Mouse (Mus musculus): ENCODE results near the gene Dock10.
"Not testable (repeated sequence)": the region's sequence is repeated elsewhere in the genome, so short reads cannot be mapped to it uniquely, and the experiment has no call there.

The Dock10 gene

GRCm38 (mm10) chr1:80757977-80758797 is at the start of gene Dock10:
TSS of gene Dock10 (minus strand) at chr1:80758527.
- DNase-seq = peak; percentile 48 to 55

DNA sequence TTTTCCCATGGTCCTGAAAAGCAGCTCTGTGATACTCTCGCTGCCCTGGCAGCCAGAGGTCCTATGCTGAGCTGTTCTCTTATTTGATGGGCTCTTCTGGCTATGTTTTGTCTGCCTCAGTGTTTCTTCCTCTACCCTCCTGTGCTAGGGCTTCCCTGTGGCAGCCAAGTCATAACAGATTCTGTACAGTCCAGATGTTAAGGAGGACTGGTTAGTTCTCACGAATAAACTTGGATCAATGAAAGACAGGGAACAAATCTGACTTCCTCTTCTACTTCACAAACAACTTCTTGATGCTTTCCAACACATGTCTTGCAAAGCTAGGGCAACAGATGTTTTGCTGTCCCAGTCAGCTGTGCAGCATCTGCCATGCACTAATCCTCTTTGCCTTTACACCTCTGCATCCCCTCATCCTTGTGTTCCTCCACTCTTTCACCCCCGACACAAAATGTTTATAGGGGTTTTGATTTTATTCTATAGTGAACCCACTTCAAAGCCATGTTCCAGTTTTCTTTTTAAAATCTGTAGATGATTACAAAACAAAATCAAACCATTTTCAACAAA is 48.6 kb upstream of the Dock10 start:
- no peak for DNase-seq

DNA sequence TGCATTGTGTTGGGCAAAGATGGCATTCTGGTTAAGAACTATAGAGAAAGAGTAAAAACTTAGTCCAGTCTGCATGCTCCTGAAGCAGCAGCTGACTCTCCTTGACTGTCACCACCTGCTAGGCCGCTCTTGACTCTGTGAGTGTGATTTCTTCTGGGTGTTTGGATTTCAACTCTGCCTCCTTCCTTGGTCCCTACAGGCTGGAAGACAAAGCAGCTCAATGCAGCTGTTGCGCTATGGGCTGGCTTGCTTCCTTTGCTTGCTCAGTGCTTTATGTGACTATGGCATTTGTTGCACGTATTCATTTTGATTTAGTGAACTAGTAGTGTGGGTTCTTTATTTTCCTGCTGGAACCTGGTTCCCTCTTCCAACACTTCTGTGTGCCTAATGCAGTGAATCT is 43.7 kb upstream of the Dock10 start:
- no peak for DNase-seq

DNA sequence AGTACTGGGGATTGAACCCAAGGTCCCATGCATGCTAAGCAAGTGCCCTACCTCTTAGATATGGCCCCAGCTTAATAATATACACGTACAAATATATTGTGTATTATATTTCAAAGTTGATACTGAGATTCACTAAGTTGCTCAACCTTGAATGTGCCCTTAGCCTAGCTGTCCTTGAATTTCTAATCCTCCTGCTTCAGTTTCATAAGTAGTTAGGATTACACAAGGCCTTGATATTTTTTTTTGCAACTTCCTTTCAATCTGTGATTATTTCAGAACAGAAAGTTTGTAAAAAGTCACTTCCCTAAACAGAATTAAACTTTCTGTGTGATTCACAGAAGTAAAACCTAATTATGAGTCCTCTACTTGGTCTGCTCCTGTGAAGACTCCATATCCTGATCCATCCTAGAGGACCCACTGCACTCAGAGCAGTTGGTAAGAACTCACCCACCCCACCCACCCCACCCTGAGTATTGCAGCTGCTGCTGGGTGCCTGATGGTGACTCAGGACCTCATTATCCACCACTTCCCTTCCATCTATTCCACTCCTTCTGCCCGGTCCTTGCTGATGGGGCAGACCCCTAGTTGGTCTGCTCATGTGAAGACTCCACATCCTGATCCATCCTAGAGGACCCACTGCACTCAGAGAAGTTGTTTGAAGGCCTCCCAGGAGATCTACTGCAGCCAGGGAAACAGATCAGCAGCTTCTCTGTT is 26.9 kb upstream of the Dock10 start:
- no peak for DNase-seq

GRCm38 (mm10) chr1:80784155-80784554 is 25.8 kb upstream of the Dock10 start:
- DNase-seq = no peak

DNA sequence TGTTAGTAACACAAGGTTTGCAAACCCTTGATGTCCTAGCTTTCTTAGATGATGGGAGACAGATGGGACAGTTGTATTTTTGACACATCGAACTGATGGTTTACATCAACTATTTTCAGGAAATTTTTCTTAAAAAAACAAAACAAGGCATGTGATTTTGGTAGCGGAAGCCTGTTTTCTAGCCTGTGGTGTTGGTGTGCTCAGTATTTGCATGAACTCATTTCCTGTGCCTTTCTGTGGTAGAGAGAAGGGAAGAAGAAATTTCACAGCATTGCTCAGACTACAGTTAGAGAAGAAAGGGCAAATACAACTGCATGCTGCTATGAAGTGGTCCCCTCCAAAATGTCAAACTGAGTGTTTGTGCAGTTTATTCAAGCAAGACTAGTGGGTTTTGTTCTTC is 7.2 kb upstream of the Dock10 start:
- no peak for DNase-seq

DNA sequence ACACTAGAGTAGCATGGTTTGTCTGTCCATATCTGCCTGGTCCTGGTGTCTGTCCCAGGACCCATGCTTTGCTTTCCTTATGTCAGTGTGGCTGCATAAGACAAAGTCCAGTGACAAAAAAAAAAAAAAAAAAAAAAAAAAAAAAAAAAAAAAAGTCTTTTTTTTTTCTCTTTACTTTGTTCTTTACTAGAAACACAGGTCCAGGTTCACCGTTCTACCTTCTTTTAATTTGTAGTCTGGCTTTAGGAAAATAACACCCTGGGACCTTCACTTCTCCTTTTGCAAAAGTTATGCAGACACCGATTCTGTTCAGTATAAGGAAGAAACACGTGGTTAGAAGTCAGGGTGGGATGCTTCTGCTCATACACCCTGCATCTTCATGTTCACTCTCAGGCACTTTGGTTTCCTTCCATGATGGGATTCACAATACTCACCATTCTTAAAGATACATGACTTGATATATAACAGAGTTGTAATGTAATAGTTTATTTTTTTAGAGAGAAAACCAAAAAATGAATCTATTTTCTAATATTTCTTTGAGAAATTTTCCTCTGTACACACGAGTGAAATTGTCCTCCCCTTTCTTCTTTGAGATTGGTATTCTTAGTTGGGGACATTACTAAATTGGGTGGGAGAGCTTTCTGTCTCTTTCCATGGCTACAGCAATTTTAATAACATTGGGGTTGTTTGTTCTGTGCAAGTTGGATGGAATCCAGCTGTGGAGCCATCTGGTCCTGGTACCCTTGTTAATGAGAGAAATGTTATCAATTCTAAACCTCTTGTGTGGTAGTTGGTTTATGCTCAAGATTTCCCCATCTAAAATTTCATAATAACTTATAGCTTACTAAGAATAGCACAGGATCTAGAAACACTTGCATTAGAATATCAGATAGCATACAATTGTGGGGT is 5.0 kb upstream of the Dock10 start:
- no peak for DNase-seq

DNA sequence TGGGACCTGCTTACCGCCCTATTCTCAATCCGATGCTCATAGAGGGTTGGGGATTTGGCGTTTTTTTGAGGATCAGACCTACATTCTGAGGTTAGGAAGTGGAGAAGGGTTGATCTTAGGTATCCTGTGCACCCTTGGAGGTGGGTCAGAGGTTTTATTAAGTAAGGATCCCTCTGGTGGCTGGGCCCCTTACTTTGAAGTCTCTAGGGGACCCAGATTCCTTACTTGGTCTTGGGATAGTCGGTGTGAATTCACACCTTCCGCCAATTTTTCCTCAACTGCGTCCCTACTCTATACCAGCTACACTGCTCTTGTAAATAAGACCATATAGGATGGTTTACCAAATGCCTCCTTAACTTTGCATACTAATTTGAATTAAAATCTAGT is 464 bp upstream of the Dock10 start:
- no peak for DNase-seq

DNA sequence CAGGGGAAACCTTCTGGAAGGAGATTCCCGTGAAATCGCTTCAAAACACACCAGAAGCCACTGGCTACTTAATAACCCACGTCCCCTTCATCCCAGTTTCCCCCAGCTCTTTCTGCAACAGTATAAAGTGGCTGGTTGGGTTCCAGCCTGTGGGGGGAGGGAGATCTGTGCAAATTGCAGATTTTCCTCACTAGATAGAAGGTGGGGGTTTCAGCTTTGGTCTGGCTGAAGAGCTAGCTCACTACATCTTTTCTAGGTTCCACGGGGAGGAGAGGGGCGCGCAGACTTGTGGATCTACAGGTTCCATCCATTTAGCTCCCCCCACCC is 714 bp downstream of the Dock10 start:
- DNase-seq = no peak

DNA sequence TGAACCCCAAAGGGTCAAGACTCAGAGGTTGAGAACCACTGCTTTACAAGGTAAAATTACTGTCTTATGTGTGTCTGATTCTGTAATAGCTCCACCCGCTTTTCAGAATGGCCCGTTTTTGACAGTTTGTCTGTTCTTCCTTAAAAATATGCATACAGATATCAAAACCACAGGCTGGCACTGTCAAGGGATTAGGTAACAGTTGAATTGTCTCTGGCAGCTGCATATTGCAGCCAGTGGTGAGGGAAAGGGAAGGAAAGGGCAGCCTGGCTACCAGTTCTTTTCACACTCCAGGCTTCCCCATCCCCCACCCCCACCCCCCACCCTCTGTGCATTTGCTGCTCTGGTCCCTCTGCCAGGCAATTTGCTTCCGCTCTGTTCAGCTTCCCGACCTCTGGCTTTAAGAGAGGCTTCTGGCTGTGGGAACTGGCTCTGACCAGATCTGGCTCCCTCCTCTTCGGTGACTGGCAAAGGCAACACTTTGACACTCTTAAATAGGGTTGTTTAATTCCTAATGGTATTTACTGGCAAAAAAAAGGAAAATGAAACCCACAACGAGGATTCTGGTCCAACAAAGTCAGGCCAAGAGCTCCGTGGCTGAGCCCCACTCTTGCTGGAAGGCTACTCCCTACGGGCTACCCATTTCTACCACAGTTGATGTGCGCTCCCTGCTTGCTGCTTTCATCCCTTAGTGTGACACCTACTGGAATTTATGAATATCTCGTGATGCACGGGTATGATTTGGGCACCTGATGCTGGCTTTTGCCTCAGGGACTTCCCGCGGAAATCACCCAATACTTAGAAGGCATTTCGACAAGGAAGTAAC is 1.3 kb downstream of the Dock10 start:
- peak; percentile 34 to 35 for DNase-seq

DNA sequence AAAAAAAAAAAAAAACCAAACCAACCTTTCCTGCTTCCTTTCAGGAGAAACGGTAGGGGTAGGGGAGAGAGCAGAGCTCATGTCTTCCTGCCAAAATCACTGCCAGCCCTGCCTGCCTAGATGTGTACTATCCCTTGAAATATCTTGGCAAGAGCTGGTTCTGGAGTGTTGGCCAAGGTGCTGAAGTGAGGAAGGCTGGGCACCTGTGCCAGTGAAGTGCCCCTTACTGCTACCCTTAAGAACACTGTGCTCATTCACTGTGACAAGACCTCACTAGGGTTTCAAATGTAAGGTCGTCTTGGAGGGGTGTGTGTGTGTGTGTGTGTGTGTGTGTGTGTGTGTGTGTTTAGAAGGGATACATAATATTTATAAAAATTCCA is 2.3 kb downstream of the Dock10 start:
- peak; percentile 9 to 16 for DNase-seq

DNA sequence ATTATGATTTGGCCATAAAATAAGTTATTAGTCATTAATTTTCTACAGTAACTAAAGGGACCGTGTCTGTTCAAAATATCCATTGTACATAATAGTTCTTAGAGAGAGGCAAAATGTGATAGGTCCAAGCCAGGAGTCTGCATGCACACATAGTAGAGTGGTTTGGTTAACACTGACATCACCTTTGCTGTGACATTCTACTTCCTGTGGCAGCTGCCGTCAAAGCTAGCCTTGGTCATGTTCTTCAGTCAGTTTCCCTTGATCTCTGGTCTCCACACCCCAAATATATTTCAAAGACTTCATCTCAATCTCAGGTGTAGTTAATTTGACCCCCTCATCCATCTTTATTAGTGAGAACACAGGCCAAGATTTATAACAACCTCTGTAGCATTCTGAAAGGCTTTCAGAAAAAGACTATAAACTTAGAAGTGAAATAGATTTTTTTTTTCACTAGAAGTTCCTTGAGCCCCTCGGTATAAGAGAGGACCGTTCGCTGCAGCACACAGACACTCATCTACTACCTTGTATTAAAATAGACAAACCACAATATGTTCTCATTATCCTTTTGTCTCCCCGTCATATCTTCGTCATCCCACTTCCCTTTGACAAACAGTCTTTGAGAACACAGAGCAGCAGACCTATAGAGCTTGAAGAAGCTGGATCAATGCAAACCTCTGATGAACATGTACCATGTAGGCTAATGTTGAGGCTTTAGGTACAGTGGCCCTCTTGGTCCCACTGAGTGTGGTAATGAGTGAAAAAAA is 2.8 kb downstream of the Dock10 start:
- DNase-seq = no peak

DNA sequence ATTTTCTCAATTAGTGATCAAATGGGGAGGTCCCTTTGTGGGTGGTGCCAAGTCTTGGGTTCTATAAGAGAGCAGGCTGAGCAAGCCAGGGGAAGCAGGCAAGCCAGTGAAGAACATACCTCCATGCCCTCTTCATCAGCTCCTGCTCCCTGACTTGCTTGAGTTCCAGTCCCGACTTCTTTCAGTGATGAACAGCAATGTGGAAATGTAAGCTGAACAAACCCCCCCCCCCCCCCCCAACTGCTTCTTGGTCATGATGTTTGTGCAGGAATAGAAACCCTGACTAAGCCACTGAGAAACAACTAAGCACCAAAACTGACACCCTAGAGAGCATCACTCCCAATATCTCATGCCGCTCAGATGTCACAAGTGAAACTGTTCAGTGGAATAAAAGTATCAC is 9.2 kb downstream of the Dock10 start:
- DNase-seq = not testable (repeated sequence)

DNA sequence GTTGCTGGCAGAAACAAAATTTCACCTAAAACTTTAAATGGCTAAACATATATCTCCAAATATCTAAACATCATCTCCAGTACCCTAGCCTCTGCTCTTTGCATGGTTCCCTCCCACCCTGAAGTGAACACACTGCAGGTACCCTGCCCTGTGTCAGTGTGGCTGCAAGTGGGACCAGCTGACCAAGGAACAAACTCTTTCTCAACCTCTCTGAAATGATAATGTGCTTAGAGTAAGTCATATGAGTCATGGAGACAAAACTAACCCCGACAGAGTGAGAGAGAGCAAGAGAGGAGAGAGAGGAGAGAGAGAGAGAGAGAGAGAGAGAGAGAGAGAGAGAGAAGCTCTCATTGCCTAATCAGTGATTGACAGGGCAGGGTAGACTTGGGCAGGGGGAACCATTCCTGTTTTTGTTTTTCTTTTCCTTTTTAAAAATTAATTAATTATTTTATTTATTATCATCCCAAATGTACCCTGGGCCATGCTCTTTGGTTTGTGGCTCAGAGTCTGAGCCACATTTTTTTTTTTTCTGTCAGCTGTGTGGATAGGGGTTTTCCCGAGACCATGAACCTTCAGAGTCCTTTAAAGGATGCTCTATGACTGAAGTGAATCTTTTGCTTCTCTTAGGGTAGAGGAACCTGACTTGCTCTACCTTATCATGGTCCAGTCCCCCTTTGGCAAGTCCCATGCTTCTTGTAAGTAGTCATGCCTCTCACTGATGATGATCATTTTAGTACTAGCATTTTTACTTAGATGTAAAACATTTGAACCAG is 11.4 kb downstream of the Dock10 start:
- DNase-seq = no peak

DNA sequence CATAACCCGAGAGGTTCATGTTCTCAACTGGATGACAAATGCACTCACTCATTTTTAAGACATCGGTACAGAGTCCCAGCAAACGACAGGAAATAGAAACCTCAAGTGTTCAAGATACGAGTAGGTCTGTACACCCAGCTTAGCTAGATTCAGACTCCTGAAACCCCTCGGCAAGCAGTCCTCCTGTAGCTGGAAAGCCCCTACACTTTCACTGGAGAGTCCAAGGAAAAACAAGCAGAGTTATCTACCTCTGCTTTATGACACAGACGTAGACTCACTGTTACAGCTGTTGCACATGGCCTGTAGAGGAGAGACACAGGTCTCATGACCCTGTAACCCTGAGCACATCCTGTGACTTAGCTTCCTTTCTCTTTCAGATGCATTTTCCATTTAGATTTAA is 12.1 kb downstream of the Dock10 start:
- no peak for DNase-seq

- no peak for DNase-seq
These were observed 18.9 kb downstream of the Dock10 start for GRCm38 (mm10) chr1:80739472-80739871.

DNA sequence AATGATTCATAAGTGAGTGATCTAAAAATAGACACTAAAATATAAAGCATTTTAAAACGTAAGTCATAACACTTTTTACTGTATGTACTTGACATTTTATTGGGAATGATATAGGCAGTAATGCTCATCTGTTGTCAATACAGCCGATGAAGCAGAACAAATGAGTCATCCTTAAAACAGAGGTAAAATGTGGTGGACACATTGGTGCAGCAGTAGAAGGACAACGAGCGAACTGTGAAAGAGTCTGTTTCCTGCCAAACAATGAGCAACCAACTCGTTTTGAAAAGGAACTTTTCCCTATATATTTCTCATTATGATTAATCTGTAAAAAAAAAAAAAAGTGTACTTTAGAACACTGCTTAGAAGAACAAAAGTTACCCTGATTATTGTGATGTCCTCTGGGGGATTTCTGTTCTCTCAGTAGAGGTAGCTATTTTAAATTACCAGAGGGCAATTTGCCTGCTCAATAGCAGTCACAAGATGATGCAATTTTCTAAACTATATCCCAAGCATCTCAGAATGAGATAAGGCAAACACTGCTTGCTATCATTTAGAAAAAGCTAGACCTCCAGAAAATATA is 20.4 kb downstream of the Dock10 start:
- no peak for DNase-seq

- no peak for DNase-seq
These were observed 27.7 kb downstream of the Dock10 start for GRCm38 (mm10) chr1:80730582-80730981.

DNA sequence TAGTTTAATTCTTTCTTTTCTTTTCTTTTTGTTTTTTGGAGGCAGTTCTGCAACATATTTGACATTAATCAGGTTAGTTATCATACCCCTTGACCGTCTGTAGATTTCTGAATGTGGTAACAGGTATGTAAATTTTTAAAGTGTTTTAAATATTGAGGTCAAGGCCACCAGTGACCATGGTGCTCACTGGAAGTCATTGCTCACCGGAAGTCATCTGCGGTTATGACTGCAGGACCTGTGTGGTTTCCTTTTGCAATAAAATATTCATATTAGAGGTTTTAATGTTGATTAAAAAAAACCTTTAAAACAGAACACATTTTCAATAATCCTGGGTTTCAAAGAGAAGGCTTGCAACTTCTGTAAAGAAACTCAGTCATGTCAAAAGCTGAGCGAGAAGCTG is 28.2 kb downstream of the Dock10 start:
- DNase-seq = no peak

DNA sequence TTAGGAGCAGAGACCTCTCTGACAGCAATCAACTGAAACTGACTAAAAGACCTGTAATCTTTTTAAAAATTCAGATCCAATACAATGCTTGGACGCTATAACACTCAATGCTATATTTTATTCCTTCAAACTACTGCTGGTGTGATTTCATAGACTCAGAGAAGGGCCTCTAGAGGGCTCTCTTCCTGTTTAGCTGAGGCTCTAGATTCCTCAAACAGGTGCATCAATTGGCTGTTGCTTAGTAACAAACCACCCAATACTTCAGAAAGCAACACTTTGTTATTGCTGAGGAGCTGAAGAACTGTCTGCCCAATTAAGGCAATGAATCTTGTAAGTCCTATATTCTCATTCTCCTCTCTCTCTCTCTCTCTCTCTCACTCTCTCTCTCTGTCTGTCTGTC is 30.1 kb downstream of the Dock10 start:
- DNase-seq = no peak

All from cerebellum, postnatal 25 days (tissue).